Comparison of ENCODE assay signal across 8 mouse cellular contexts in the genomic region with DNA sequence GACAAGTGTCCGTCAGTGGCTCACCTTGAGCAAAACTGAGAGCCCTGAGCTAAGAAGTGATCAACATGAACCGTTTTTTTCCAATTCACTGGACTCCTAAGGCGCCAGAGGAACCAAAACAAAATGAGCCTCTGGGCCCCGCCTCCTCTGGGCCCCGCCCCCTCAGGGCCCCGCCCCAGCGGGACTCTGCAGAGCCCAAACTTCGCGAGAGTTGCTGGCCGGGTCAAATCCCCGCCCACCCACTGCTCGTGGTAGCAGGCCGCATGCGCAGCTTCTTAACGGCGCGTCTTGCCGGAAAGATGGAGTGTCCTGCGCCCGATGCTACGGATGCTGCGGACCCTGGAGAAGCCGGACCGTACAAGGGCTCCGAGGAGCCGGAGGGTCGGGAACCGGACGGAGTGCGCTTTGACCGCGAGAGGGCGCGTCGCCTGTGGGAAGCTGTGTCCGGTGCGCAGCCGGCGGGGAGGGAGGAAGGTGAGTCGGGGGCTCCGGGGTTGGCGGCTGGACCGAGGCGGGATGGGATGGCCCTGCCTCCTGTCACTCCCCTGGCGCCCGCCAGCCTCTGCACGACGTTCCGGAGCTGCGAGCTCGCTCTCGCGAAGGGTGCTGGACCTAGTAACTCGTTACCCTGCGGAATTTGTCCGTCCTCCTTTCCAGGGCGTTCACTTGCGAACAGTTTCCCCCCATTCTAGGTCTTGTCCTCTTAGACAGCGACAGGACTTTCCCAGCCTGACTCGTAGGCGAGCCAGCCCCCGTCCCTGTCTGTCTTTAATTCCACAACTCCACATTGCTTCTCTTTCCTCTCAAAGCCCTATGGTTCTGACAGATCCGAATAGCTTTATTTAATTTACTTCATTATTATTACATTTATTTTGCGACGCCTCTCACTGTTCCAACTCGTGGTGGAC. TPM values are rescaled to one million over a fixed set of nuclear protein-coding genes. Genes with fewer than 3 reads are reported as not detected.
A peak's percentile ranks its signal among the peaks of the same experiment; 100 is the strongest.
DNase-seq lines count a peak whose midpoint lies in the region; ATAC-seq and TF ChIP-seq lines count a peak whose summit lies in the region.

A gene (plus strand): TSS at position 267 of the 908 bp plus-strand sequence.

- no peaks in the 10 kb centered on the region for H3K9me3 ChIP-seq in ES-E14 (ENCODE audit: control insufficient read depth, insufficient read depth, low read depth, low read length)
- no peaks in the 10 kb centered on the region for H3K9me3 ChIP-seq in forebrain, embryonic 15.5 days

- H3K36me3 ChIP-seq in ES-E14 (ENCODE audit: control insufficient read depth, insufficient read depth, low read length, poor library complexity, severe bottlenecking): peaks cover 8% of the 10 kb centered on the region; the same call in 1 of the 2 replicates
- peaks cover 6% of the 10 kb centered on the region; the same call in 1 of the 2 replicates for H3K36me3 ChIP-seq in forebrain, embryonic 15.5 days

- in situ Hi-C loops in ES-E14 (cut with MboI; ENCODE audit: low sequenced_read_pairs in 2 of 2, unreplicated experiment in 2 of 2): no loop called here

- peak; percentile 95 for TF ChIP-seq POLR2A in lung, adult 2 months (IDR thresholded peaks at IDR 0.05; ENCODE audit: borderline replicate concordance, extremely low read depth, low read depth, low read length)

- H3K27ac ChIP-seq in ES-E14 (ENCODE audit: insufficient read depth, low read depth, low read length, poor library complexity, severe bottlenecking): no peak within 1 kb of the TSS
- peak within 1 kb of the TSS; percentile 85 for H3K27ac ChIP-seq in forebrain, embryonic 15.5 days (replicated peaks)

- ATAC-seq in forebrain, embryonic 15.5 days (replicated peaks): peak; percentile 94
- ATAC-seq in neutrophil, adult 5-6 weeks (ENCODE audit: extremely low read depth, insufficient number of reproducible peaks, low FRiP score, poor library complexity, severe bottlenecking): peak; percentile 91

- no peak for TF ChIP-seq CTCF in lung, adult 2 months (IDR thresholded peaks at IDR 0.05; ENCODE audit: insufficient read depth, low read length)

- peak; percentile 94 for DNase-seq in ES-E14 (ENCODE audit: low read depth, low spot score)
- DNase-seq in cerebellum, adult 11-12 months: peak; percentile 97
- DNase-seq in heart, postnatal 25 days (ENCODE audit: low spot score): peak; percentile 93
- peak; percentile 91 to 96 for DNase-seq in layer of hippocampus, adult 18-20 months (ENCODE audit: low spot score in 2 of 2)
- DNase-seq in lung, adult 2 months: peak; percentile 97
- DNase-seq in thymus, adult 18-20 months: peak; percentile 91 to 94

- H3K27me3 ChIP-seq in forebrain, embryonic 15.5 days: no peaks in the 10 kb centered on the region

- H3K4me3 ChIP-seq in ES-E14 (ENCODE audit: insufficient read depth in 1 of 2, low read depth in 1 of 2, low read length in 2 of 2, poor library complexity in 1 of 2, severe bottlenecking in 1 of 2): peak within 1 kb of the TSS; percentile 77 to 94
- peak within 1 kb of the TSS; percentile 80 for H3K4me3 ChIP-seq in forebrain, embryonic 15.5 days
- peak within 1 kb of the TSS; percentile 96 for H3K4me3 ChIP-seq in lung, adult 2 months (replicated peaks; ENCODE audit: extremely low read depth, low read depth, low read length)

- peak within 1 kb of the TSS; percentile 86 for H3K9ac ChIP-seq in ES-E14 (ENCODE audit: insufficient read depth, low read depth, low read length, poor library complexity, severe bottlenecking)
- H3K9ac ChIP-seq in forebrain, embryonic 15.5 days (replicated peaks): peak within 1 kb of the TSS; percentile 86

- peaks cover 1 to 4% of the 10 kb centered on the region in 2 experiments; a peak in 1 of 4 replicates for H3K4me1 ChIP-seq in ES-E14 (ENCODE audit: control insufficient read depth in 2 of 2, insufficient read depth in 2 of 2, low read length in 2 of 2, poor library complexity in 1 of 2)
- peaks cover 13% of the 10 kb centered on the region for H3K4me1 ChIP-seq in forebrain, embryonic 15.5 days
- H3K4me1 ChIP-seq in lung, adult 2 months (ENCODE audit: control insufficient read depth, insufficient read depth, low read length): peaks cover 9% of the 10 kb centered on the region

- intact Hi-C loops in heart, postnatal 25 days (cut with DNase I): no loop called here

- H3K4me2 ChIP-seq in forebrain, embryonic 15.5 days (replicated peaks): peak within 1 kb of the TSS; percentile 57

- under 1% methylated on average over 65 of the region's 66 CpGs for WGBS in forebrain, embryonic 15.5 days
- under 1% methylated on average over 66 of the region's 66 CpGs for WGBS in lung, adult 2 months

TF ChIP-seq in ES-E14, 5 proteins besides CTCF, POLR2A, EP300 and RAD21:
- no peak for TF ChIP-seq ZC3H11A (IDR thresholded peaks at IDR 0.05; ENCODE audit: borderline replicate concordance, low read depth, low read length)
- TF ChIP-seq CHD2 (IDR thresholded peaks at IDR 0.05; ENCODE audit: low read depth, low read length): peak; percentile 94
- 0 out of 2 replicates have a peak, but pooled peaks have one; percentile 33 for TF ChIP-seq HCFC1 (IDR thresholded peaks at IDR 0.05; ENCODE audit: borderline replicate concordance, insufficient read depth, low read length)
- TF ChIP-seq ZNF384 (IDR thresholded peaks at IDR 0.05; ENCODE audit: low read depth, low read length): no peak
- no peak for TF ChIP-seq MAFK (IDR thresholded peaks at IDR 0.05; ENCODE audit: insufficient read depth, low read depth, low read length)

RNA-seq across cellular contexts. Expression of the gene that starts here (rescaled TPM):
- 33.9 and 36.0 TPM in 2 replicates for total RNA-seq in ES-E14 (2012; rRNA removed)
- 25.5 and 26.2 TPM in 2 replicates for polyA plus RNA-seq in forebrain, embryonic 15.5 days (2015; fragmentation: Nextera tagmentation; extraction: Ambion mirVana)
- 10 to 100 TPM; 13.9 to 20.6 TPM for total RNA-seq in heart, postnatal 25 days (2021)
- 10 to 100 TPM; 39.0 to 42.2 TPM for total RNA-seq in layer of hippocampus, adult 18-20 months (2021)
- 18.4 and 20.9 TPM in 2 replicates for polyA plus RNA-seq in lung, adult 2 months (2012; rRNA removed)
- total RNA-seq in neutrophil, adult 5-6 weeks (2017): 19.3 and 22.6 TPM in 2 replicates
